Mouse (Mus musculus) layer of hippocampus, postnatal 14 days (tissue): Measurements from ENCODE around the gene Syt13. TPM values are rescaled to one million over a fixed set of nuclear protein-coding genes. Genes with fewer than 3 reads are reported as not detected.

Experiments
- DNase-seq, 2 experiments: peaks; one replicate each; pipeline ENCODE4 v3.0.0; 2021 to 2022; ENCODE audit warnings: low spot score in 2 of 2, mixed read lengths in 1 of 2
- long read RNA-seq, 2 experiments: library from polyadenylated mRNA; stranded (forward); transcript quantifications; one replicate each; pipeline ENCODE4 v2.0.0; 2021
- total RNA-seq, 2 experiments: library from RNA; stranded (reverse); gene quantifications; 2 replicates each; pipeline ENCODE4 v1.2.3; 2021

Syt13 gene
- total RNA-seq = 100 to 1,000 TPM; 124 to 128 TPM
- long read RNA-seq, experiment 1, transcript Syt13-201 (6 exons, 3,761 nt) = major isoform, 162 of 203 reads
- long read RNA-seq, experiment 1, partial matches to known transcripts = 15 of 203 reads
- long read RNA-seq, experiment 1, other reads (novel, unspliced or antisense) = 26 of 203 reads
- long read RNA-seq, experiment 2, transcript Syt13-201 (6 exons, 3,761 nt) = major isoform, 179 of 227 reads
- long read RNA-seq, experiment 2, partial matches to known transcripts = 45 of 227 reads
- long read RNA-seq, experiment 2, other reads (novel, unspliced or antisense) = 3 of 227 reads

DNA sequence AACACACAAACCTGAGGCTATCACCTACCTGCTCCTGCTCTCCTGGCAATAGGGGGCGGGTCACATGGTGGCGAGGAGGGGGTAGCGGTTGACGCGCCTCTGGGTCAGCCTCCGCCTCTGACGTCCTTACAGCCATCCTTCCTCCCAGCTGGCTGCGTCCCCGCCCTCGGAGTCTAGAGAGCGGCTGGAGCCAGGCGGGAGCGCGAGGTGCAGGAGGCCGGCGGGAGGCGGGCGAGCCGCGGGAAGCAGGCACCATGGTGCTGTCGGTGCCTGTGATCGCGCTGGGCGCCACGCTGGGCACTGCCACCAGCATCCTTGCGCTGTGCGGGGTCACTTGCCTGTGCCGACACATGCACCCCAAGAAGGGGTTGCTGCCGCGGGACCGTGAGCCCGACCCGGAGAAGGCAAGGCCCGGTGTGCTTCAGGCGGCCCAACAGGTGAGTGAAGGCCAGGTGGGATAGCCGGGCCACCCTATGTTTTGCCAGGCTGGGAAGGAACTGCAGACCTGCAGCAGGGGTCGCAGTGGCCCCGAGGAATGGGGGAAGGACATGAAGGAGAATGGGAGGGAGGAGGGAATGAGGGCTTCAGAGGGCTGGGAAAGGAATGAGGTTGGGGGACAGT, at the start of gene Syt13:
Syt13 (plus strand) TSS at position 166 of the 621 bp plus-strand sequence.
- peak; percentile 48 to 58 for DNase-seq

DNA sequence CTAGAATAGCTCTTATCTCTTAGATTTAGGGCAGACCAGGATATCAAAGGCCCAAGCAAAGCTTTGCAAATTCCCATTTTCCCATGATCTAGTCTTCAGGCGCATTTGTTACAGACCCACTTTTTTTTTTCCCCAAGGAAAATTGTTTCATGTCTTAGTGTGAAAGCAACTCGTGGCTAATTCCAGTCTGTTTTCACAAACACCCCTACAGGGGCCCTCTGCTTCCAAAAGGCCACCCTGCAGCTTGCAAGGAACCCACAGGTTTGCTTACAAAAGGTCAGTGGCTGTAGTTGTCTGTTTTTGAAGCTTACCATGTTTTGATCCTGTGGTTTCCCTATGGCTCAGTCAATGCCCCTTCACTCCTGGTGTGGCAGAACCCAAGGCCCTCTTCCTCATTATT, 48.3 kb upstream of the Syt13 start:
- no peak for DNase-seq

DNA sequence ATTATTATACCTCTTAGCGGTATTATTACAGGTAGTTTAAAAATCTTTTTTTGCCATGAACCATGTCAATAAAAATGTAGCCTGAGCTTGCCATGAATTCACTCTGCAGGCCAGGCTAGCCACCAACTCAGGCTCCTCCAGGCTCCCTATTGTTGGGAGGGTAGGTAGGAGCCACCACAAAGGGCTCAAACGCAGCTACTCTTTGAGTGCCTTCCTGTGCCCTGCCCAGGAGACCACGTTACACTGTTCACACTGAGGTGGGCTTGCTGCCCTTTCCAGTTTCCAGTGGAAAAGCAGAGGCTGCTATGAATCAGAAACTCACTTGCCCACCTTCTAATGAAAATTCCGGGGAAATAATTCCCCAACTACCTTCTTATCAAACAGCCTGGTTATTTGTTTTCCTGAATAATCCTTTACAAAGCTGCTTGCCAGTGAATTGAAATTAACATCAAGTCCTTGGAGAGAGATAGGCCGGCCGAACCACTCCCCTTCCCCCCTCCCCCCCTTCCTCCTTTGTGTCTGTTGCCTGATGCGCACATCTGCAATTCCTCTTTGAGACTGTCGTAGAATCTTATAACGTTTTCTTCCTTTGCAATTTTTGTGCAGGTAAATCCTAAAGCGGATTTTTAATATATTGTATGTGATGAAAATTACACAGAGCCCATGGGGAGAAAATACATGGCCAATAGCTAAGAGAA, 44.6 kb upstream of the Syt13 start:
- DNase-seq = no peak

DNA sequence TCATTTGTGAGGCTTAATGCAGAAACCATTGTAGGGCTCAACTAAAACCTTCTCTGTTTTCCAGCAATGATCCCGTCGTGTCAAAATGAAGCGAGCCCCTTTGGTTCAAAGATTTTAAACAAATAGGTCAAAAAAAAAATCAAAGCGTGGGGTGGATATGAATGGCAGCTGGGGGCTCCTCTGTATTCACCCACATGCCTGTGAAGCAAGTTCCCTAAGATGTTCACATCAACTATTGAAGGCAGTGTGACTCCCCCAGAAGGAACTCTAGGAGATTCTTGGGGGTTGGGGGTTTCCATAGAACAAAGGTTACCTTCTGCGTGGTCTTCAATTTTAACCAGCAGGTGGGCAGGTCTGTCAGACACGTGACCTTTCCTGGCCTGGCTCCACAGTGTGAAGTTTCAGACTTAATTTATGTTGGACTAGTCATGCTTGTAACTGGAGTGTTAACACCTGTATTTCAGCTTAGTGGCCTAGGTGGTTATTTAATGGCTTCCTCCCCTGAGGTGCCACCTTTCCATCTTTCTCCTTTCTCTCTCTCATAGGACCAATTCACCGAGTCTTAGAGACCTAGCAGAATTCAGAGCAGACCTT, 43.7 kb upstream of the Syt13 start:
- no peak for DNase-seq

DNA sequence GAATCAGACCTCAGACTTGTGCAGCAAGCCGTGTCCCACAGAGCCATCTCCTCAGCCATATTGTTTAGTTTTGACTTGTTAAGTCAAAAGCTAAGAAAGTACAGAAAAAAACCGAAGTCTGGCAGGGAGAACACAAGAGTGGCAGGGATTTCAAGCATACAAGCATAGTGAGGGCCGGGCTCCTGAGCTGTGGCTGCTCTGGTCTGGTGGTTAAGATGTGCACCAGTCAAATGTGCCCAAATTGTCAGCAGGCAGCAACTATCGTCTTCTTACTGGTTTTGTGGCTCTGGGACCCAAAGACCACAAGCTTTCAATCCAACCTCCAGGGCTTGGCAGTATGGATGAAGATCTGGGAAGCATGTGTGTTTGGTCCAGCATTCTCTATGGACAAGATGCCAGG, 42.2 kb upstream of the Syt13 start:
- no peak for DNase-seq

DNA sequence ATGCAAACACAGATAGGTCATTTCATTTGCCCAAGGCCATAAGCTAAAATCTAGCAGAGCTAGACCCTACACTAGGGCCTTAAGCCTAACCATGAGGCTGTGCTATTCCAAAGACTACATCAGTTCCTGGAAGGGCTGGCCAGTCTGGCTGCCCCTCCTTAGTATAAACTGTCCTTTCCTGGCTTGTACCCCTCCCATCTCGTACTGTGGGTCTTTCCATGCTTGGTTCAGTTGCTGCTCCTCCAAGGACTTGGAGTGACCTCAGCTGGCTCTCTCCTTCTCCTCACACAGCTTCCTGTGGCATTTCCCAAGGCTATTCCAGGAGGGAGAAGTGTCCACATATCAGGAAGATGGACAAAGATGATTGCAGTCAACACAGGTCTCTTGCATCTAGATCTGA, 40.3 kb upstream of the Syt13 start:
- DNase-seq = no peak

DNA sequence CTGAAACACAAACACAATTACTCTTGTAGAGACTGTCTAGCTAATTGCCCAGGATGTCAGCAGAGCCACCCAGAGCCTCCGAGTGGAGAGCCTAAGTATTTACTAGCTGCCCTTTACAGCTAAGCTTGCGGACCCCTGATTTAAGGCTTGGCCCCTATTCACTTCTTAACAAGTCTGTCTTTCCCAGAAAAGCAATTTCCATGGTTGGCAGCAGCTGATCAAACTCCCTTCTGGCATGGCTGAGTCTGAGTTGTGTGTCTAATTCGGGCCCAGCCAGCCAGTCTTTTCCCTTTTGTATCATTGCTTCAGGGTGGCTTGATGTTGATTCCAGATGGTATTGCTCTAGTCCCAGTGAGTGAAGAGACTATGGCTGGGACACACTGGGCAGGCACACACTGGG, 37.4 kb upstream of the Syt13 start:
- DNase-seq = peak in 1 of 2 experiments; percentile 20

DNA sequence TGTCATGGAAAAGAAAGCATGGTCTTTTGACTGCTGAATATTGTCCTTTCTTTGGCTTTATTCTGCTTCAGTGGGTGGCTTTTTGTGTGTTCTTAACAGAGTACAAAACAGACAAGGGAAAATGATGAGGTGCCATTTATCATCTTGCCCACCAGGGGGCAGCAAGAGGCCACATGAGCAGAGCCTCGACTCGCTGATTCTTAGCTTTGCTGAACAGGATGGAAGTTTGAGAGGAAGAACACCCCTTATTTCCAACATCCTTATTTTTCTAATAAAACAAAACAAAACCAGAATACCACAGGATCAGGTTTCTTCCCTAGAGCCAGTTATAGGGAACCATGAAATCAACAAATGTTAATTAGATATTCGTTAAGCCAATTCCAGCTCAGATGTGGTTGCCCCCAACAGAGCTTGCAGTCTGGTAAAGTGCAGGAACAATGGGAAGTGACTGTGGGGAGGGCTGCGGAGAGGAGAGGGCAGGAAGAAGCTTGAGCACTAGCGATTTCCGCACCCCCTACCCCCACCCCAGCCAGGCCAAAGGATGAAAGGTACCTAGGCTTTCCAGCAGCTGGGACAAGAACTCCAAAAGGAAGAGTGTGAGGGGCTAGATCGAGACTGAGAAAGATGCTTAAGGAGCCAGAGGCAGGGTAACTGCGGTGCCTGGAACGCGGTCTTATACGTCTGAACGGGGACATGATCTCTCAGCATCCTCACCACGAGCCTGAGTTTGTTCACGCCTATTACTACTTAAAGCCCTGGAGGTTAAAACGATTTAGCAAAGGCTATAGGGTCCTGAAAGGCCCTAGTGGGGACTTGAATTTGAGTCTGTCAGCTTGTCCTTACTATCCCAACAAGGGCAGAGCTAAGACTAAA, 31.6 kb upstream of the Syt13 start:
- DNase-seq = peak; percentile 66 to 82

DNA sequence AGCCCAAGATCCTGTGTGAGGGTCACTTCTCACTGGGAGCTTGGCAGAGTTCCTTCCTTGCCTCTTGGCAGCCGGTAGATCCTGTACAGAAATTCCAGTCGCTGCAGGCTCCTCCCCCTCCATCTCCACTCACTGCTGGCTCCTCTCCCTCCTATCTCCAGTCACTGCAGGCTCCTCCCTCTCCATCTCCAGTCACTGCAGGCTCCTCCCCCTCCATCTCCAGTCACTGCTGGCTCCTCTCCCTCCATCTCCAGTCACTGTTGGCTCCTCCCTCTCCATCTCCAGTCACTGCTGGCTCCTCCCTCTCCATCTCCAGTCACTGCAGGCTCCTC, 31.0 kb upstream of the Syt13 start:
- no peak for DNase-seq

DNA sequence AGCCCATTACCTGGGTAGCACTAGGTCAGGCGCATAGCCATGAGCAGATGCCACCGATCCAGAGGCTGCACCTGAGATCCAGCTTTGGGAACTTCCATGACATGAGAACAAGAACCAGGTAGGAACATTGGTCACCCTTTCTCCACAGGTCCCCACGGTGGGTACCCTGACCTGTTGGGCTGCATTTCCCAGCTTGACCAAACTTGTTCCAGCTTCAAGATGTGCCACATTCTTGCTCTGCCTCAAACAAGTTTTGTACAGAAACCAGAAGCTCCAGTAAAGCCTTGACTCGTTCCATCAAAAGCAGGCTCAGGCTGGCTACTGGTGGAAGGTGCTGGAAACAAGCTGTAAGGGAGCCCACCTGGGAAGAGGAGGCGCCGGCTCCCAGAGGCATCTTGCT, 29.9 kb upstream of the Syt13 start:
- no peak for DNase-seq

DNA sequence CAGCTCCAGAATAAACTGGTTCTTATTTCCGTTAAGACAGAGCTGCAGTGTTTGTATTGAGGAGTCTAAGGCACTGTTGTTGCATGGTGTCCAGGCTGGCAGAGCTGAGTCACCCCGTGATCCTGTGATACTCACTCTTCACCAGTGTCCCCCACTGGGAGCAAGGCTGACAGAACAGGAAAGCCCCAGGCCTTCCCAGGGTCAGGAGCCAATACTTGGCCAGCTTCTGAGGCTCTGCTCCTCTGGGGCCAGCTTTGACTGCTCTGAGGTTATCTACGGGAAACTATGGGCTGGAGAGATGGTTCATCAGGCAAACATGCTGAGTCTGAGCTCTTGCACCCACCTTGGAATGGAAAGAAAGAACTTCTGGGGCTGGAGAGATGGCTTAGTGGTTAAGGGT, 28.0 kb upstream of the Syt13 start:
- DNase-seq = no peak

DNA sequence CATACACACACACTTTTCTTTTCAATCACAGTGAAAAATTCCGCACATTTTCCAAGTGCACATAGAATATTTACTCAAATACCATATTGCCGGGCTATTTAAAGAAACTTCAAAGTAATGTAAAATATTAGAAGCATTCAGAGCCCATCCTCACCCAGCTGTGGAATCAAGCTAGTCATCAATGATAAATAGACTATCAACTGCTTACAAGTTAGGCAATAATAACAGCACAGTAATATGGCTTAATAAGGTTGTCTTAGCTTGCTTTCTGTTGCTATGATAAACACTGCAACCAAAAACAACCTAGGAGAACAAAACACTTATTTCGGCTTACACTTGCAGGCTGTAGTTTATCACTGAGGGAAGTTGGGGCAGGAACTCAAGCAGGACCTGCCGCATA, 22.4 kb upstream of the Syt13 start:
- no peak for DNase-seq

DNA sequence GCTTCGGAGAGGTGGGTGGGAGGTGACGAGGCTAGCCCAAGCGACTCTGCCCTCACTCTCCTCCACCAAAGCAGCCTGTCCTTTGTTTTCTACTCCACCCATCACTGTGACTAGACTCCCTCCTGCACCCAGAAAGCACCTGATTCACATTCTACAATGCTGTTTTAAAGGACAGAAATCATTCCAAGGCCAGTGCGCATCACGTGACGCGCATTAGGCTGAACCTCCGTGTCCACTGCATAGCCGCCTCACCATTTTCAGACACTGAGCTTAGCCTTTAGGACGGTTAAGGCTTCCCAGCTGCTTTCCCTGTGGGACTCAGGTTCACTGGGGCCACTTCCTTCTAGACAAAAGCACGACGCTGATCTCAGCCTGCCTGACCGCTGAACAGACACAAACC, 11.2 kb upstream of the Syt13 start:
- no peak for DNase-seq

DNA sequence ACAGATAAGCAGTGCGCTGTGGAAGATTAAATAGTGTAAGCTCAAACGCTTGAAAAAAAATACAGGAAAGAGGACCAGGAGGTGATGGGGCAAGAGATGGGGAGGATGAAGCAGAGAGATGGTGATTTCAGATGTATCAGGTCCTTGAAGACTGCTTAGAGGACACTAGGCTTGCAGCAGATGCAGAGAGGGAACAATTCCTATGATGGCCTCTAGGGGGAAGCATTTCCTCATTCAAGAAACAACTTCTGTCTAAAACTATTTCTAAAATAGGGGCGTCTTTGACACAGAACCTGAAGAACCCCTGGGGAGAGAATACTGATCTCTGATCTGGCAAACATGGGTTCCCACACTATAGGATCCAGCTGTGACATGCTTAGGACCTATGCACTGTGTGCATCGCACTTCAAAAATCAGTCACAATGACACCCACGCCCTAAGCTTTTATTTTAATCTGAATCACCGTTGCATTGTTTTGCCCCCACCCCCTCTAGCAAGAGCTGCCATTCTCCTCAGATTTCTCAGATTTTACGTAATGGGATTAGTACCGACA, 10.5 kb upstream of the Syt13 start:
- DNase-seq = peak; percentile 57 to 81

DNA sequence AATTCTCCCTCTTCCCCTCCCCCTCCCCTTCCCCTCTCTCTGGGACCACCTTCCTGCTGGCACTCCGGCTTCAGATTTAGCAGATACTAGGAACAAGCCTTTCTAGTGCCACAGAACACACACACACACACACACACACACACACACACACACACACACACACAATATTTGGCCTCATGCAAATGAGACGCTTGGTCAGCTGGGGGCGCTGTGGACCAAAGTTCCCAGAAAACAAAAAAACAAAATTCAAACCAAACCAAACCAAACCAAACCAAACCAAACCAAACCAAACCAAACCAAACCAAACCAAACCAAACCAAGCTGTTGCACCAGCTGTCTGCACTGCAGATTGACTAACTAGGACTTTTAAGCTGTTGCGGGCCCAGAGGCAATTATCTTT, 4.5 kb upstream of the Syt13 start:
- no peak for DNase-seq

DNA sequence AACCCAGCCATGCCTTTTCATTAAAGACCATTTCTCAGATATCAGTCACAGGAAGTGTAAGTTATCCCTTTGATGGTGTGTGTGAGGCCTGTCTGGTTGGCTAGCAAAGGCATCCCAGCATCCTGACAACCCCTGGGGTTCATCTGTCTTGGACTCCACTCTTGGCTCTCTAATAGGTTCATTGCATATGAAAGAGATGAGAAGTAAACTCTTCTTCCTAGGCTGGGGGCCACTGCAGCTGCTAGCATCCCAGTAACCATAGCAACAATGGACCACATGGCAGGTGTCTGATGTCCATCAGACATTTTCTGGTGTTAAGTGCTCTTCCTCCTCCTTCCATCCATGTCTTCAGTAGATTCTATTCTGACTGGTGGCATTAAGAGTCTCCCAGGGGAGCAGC, 2.6 kb upstream of the Syt13 start:
- no peak for DNase-seq

DNA sequence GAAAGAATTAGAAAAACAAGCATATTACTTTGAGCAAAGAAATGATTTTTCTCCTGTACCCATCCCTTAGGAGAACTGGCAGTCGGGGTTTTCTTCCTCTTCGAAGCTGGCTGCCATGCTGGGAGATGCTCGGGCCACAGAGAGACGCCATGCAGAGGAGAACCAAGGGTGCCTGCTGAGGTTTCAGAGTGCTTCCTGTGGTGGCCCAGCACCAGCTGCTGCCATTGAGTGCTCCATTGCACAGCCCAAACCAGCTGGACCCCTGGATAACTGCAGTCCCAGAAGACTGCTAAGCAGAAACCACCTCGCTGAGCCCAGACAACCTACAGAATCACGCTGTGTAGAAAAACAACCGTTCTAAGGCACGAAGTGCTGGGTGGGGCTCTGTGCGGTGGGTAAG, 1.6 kb upstream of the Syt13 start:
- no peak for DNase-seq

DNA sequence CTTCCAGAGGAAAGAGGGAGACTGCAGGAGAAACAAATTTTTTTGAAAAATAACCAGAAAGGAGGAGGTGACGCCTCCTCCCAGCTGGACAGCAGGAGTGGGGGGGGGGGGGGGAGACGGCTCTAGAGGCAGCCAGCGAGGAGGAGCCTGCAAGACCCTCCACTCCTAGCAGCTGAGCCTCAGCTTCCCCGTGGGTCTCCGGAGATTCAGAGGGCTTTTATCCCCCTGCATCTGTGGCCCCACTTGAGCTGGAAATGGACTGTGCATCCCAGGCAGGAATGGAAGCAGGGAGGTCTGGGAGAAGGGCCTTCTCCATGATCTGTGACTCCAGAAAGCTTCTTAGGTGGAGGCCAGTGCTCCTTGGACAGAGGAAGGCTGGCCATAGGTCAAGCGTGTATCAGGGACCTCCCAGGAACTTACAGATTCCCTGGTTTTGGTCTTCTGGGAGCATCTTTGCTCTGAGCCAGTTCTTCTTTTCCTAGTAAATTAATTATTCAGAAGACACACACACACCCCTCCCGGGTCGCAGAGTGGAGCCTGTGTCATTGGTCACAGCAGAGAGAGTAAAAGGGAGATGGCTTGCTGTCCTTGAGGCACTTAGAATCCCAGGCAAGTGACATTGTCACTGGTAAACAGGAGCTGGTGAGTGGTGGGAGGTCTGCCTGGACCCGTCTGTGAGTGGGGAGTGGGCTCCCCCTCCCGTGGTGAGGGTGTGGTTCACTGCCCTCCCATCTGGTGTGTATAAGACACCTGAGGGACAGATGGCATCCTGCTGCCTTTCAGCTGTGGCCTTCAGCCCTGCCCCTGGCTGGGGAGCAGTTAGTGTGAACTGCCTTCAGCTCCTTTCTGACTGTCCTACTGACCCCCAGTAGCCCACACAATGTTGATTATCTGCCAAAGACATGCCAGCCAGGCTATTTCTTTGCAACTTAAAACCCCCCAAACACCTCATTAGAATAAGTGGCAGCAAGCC, 1.0 kb downstream of the Syt13 start:
- no peak for DNase-seq

DNA sequence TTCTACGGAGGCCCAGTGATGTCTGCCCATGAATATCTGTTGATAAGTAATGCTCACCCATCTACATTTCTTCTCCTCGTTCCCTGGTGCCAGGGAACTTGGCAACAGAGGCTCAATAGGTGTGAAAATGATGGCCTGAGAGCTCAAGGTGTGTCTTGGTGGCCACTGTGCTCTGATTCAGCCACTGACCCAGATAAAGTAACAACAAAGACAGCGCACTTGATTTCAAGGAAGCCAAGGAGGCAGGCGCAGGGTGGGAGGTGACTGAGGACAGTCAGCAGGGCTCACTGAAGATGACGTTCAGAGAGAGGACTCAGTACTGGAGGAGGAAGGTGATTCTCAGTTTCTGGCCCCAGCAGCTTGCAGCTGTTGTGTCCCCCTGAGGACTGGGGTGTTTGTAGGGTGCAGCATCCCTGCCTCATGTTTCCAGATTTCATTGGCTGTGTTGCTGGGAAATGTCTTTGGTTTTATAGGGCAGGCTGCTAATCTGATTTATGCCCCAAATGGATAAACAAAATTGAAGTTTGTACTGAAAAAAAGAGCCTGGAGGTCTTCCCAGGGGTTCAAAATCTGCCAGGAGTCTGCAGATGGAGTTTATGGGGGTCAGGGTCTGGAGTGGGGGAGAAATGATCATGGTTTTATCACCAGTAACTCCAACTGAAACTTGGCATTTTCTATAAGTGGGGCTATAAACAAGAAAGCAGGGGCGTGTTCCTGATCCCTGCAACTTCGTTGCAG, 2.7 kb downstream of the Syt13 start:
- no peak for DNase-seq
